Mouse (Mus musculus) cerebellum, adult 9-11 months (tissue): ENCODE measurements around the gene Atp2a1.
"Not testable (repeated sequence)": the region's sequence is repeated elsewhere in the genome, so short reads cannot be mapped to it uniquely, and the experiment has no call there.

ENCODE experiments used
- DNase-seq: peaks from one replicate; pipeline ENCODE4 v3.0.0; 2022

The Atp2a1 gene

GRCm38 (mm10) chr7:126448481-126448880, 14.4 kb downstream of the Atp2a1 start:
- no peak for DNase-seq

- no peak for DNase-seq
Measured at GRCm38 (mm10) chr7:126446217-126446616, 16.7 kb downstream of the Atp2a1 start.

- no peak for DNase-seq
Measured at GRCm38 (mm10) chr7:126445104-126445815, 17.6 kb downstream of the Atp2a1 start.

DNA sequence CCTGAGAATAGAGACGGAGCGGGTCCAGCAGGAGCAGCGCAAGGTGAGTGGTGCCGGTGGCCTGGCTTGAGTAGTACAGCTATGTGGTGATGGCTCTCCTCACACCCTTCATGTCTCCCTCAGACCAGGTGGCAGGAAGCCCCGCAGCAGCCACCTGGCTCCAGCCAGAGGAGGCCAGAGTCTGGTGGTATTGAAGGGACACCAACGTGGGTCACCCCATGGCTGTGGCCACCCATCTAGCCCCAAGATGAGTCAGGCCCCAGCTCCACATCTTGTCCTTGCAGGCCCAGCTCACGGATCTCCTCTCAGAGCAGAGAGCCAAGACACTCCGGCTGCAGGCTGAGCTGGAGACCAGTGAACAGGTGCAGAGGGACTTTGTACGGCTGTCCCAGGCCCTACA, 18.4 kb downstream of the Atp2a1 start:
- DNase-seq = no peak

DNA sequence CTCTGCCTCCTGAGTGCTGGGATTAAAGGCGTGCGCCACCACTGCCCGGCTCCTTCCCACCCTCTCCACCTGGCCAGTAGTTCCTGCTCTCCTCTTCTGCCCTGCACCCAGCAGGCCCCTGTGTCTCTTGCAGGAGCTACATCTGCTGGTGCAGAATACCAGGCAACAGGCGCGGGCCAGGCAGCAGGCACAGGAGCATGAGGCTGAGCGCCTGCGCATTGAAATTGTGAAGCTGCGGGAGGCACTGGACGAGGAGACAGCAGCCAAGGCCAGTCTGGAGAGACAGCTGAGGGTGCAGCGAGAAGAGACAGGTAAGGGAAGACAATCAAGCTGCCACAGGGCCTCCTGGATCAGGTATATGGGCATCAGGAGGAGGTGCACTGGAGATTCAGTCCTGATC, 18.9 kb downstream of the Atp2a1 start:
- DNase-seq = no peak

- DNase-seq = no peak
Measured at GRCm38 (mm10) chr7:126440134-126440533, 22.8 kb downstream of the Atp2a1 start.

DNA sequence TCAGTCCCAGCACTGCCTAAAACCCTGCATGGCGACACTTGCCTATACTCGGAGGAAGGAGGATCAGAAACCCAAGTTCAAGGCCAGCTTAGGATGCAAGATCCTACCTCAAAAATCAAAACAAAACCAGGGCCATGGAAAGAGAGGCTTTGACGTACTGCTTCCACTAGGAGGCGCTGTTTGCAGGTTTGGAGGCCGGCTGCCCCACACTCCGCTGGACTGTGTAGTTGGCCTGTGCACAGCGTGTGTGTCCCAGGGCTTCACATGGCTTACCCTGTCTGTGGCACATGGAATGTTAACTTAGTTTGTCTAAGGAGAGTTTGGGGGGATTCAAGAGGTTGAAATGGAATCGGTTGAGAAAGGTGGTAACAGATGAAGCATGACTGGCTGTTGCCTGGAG, 26.1 kb downstream of the Atp2a1 start:
- peak; percentile 27 for DNase-seq

- DNase-seq = no peak
Measured at GRCm38 (mm10) chr7:126435801-126436200, 27.1 kb downstream of the Atp2a1 start.

GRCm38 (mm10) chr7:126434726-126435125, 28.2 kb downstream of the Atp2a1 start:
- no peak for DNase-seq

GRCm38 (mm10) chr7:126430167-126430566, 32.7 kb downstream of the Atp2a1 start:
- peak; percentile 21 for DNase-seq

DNA sequence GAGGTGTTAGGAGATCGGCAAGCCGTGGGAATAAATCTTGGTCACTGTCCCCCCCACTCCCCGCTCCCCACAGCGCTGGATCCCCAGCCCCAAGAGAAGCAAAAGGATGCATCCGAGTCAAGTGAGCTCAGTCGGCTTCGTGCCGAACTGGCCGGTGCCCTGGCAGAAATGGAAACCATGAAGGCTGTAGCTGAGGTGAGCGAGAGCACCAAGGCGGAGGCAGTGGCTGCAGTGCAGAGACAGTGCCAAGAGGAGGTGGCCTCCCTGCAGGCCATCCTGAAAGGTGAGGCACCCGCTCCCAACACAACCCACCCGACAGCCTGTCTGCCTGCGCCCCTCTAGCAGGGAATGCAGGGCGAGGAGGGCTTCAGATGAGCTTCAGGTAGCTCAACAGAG, 33.4 kb downstream of the Atp2a1 start:
- no peak for DNase-seq

DNA sequence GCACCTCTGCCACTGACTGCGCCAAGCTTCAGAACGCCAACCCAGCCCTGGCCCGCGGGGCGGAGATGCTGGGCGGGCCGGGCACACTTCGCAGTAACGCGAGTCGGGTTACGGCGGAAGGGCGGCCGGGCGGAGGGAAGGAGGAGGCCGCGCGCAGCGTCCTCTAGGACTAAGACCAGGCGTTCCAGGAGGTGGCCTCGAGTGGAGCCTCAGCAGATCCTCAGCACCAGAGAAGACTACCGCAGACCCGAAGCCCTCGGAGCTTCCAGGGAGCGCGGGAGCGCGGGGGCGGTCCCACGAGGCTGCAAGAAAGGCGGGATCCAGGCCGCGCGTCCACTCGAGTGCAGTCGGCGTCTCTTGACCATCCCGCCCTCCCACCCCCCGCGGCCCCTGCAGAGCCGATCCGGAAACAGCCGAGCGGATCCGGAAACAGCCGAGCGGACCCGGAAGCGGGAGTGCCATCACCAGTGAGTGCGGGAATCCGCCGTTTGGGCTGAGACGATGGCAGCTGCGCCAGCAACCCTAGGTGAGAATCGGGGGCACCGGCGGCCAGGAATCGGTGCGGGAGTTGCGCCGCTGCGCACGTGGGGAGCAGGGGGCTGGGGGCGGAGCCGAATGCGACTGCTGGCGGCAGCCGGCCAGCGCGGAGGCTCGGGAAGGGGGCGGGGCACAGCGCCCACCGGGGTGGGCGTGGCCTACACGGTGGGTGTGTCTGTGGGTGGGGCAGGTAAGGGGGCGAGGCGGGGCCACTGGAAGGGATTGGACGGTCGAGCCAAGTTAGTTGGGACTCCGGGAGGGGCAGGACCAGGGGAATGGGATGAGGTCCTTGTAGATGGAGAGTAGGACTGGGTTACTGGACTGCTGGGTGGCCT, 34.0 kb downstream of the Atp2a1 start, which contains the start of gene Rabep2:
Rabep2 (plus strand) TSS at position 129 of the 872 bp plus-strand sequence.
- DNase-seq = peak; percentile 95

DNA sequence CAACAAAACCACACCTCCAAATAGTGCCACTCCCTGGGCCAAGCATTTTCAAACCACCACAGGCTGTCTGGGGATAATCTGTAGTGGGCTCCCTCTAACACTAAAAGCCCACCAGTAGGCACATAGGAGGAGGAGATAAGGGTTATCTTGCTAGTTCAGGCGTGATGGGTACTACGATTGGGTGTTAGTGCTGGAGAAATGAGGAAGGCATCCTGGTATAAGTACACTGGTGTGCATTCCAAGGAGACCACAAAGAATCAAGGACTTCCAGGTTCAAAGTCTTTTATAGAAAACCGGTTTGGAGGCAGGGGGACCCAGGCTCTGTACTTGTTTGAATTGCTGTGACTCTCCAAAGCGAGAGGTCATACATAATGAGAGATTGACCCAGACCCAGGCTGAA, 34.8 kb downstream of the Atp2a1 start:
- peak; percentile 30 for DNase-seq

- DNase-seq = peak; percentile 33
Measured at GRCm38 (mm10) chr7:126427323-126427860, 35.5 kb downstream of the Atp2a1 start.

DNA sequence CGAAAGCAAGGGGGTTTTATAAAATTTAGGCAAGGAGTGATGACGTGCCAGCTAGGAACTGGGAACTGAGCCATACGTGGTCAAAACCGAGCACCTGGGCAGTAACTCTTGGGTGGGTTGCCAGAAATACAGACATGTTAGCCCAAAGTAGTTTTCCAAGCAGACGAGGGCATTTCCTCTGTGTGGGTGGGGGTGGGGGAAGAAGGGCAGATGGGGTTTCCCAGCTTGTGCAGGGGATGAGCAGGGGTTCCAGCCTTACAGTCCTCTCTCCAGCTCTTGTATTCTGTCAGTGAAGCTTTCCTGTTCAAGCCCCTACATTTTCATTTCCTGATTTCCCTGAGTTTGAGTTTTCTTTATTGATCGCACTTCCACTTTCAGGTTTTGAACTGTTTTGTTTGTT, 38.7 kb downstream of the Atp2a1 start:
- DNase-seq = no peak

DNA sequence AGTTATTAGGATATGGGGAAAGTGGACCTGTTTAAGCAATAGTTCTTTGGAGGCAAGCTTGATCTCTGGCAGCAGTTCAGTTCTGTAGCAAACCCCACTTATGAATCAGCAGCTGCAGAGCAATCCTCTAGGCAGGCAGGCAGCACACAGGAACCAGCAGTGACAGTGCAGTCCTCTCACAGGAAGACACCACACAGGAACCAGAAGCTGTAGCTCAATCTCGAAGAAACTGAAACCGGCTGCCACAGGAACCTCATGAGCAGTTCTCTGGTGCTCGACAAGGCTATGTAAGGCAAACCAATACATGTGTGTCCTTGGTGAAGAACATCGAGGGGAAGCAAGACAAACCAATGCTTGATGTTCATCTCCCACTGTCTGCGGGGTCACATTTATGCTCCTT, 41.2 kb downstream of the Atp2a1 start:
- no peak for DNase-seq

- no peak for DNase-seq
Measured at GRCm38 (mm10) chr7:126418496-126418895, 44.4 kb downstream of the Atp2a1 start.

- no peak for DNase-seq
Measured at GRCm38 (mm10) chr7:126417606-126418005, 45.3 kb downstream of the Atp2a1 start.

DNA sequence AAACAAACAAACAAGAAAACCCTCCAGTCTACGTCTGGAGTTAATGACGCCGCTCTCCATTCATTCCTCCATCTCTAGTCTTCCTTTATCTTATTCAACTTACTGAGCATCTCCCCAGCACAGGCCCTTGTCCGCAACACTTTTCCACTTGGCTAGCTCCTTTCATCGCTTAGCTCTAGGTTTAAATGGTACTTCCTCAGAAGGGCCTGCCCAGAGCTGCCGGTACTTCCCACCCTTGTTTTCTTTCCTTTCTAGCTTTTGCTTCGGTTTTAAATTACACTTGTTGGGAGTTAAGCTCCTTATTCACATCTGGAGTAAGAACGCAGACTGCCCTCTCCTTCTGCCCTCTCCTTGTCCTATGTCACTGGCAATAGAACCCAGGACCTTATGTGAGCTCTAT, 45.9 kb downstream of the Atp2a1 start:
- DNase-seq = no peak

DNA sequence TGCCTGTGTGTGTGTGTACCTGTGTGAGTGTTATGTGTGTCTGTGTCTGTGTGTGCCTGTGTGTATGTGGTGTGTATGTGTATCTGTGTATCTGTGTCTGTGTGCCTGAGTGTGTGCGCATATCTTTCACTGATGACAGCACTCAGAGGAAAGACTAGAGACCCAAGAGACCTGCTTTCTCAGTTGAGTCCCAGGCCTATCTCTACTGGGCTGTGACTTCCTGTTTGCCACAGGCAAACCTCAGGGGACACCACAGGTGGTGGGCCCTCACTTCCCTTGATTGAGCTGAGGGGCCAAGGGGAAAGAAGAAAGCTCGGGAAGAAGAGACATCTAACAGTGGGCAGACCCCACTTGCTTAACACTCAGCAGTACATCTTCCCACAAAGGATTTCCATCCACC, 46.3 kb downstream of the Atp2a1 start:
- DNase-seq = no peak

DNA sequence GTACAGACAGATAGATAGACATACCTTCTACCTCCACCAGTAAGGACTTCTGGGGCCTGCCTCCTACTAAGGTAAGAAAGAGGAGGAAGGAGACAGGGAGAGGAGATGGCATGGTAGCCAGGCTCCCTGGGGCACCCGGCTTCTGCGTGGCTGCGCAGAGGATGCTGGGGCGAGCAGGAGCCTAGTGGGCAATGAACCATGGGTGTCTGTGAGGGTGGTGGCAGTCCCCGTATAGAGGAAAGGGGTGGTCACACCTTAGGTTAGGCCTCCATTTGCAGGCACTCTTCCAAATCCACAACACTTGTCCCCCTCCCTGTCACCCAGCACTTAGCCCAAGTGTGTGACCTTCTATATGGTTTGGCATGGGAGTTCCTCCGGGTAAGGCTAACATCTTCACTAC, 48.2 kb downstream of the Atp2a1 start, which contains the start of gene Cd19:
Cd19 (minus strand) TSS at position 165 of the 400 bp plus-strand sequence.
- DNase-seq = no peak

GRCm38 (mm10) chr7:126411061-126411460, 51.8 kb downstream of the Atp2a1 start:
- DNase-seq = no peak

DNA sequence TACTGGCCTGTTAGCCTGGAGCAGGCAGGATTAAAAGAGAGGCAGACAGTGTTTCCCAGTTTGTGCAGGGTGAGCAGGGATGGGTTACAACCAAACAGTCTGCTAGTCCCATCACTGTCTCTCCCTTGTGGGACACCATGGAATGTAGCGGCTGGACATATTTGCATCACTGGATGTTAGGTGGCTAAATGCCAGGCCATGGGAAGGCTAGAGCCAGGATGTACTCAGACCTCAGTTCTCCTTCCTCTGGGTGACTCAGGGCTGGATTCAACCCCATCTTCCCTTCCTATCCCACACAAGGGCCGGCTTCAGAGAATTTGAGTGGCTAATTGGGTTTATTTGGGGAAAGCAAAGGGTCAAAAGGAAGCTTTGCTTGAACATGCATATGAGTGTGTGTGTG, 54.2 kb downstream of the Atp2a1 start:
- no peak for DNase-seq

GRCm38 (mm10) chr7:126402518-126402917, 60.4 kb downstream of the Atp2a1 start:
- not testable (repeated sequence) for DNase-seq
